Mouse (Mus musculus) bone marrow, adult 2 months (tissue): ENCODE results near the gene Trmt61a.

Experiments
- CTCF ChIP-seq: fragments of 200-500 bp; IDR thresholded peaks from 2 replicates; pipeline ENCODE4 v1.5.1; 2011; ENCODE audit warnings: low read length, control low read depth; ENCODE audit not compliant: control insufficient read depth, insufficient read depth
- POLR2A ChIP-seq: fragments of 200-500 bp; IDR thresholded peaks from 2 replicates; pipeline ENCODE4 v1.6.1; 2011; ENCODE audit warnings: low read depth, mild to moderate bottlenecking, control low read depth, low read length, borderline replicate concordance; ENCODE audit not compliant: control insufficient read depth

GRCm38 (mm10) chr12:111681305-111681704 is 3.4 kb downstream of the Trmt61a start:
- TF ChIP-seq POLR2A (no peak), CTCF (no peak)
